Mouse (Mus musculus): ENCODE results near the gene Skil.
"Not testable (repeated sequence)": the region's sequence is repeated elsewhere in the genome, so short reads cannot be mapped to it uniquely, and the experiment has no call there.

The Skil gene

DNA sequence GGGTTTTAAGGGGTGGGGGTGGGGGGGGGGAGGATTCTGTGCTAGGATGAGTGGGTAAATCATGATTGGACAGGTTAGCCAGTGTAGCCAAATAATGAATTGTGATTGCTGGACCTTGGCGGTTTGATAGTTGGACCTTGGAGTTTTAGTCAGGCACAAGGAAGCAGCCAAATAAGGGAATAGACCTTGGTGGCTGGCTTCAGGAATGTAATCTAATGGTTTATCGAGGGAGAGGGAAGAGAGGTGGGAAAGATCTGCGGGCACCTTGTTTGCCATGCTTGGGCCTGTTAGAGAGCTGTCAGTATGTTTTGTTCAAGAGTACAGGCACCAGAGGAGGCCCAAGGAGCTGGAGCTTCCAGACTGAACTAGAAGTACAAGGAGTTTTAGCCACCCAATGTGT lies 32.0 kb downstream of the Skil start:
- DNase-seq (ENCODE audit: low read depth, low spot score), result no peak

- no peak for DNase-seq (ENCODE audit: low read depth, low spot score)
These were observed 34.9 kb downstream of the Skil start for GRCm38 (mm10) chr3:31129766-31130165.

DNA sequence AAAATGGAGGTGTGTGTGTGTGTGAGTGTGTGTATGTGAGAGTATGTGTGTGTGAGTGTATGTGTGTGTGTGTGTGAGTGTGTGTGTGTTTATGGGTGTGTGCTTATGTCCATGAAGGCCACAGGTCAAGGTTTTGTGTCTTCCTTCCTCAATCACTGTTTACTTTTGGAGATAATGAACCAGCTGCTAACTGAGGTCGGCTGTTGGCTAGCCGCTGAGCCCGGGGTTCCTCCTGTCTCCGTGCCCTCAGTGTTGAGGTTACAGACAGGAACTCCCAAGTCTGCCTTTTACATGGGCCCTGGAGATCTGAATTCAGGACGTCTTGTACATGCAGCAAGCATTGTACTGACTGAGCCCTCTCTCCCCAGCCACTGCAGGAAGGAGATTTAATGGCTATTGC lies 38.8 kb downstream of the Skil start:
- DNase-seq (ENCODE audit: low read depth, low spot score), result no peak

- no peak for DNase-seq (ENCODE audit: low read depth, low spot score)
These were observed 39.4 kb downstream of the Skil start for GRCm38 (mm10) chr3:31134246-31134645.

DNA sequence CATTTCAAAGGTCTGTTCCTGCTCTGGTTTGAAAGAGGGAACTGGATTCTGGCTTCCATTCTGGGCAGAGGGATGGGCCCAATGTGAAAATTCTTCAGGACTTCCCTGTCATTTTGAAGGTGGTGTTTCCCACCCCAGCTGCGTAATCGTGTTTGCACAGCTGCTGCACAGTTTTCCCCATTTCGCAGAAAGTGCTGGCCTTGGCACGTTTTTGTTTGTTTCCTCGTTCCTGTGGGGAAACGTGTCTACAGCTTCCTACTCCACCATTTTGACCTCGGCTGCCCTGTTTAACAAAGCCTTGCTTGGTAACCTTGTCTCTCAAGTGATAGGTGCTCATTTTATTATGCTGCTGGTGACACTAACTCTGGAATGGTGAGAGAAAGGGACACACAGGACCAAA lies 39.8 kb downstream of the Skil start:
- DNase-seq (ENCODE audit: low read depth, low spot score), result no peak

DNA sequence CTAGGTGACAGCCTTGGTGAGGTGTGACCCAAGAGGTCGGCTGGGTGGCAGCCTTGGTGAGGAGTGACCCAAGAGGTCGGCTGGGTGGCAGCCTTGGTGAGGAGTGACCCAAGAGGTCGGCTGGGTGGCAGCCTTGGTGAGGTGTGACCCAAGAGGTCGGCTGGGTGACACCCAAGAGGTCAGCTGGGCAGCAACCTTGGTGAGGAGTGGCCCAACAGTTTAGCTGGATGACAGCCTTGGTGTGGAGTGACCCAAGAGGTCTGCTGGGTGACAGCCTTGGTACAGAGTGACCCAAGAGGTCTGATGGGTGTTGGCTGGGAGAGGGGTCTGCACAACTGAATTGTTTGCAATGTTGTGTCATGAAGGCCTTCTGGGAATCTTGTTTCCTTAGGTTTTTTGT lies 41.7 kb downstream of the Skil start:
- not testable (repeated sequence) for DNase-seq (ENCODE audit: low read depth, low spot score)

- peak; percentile 59 for DNase-seq (ENCODE audit: low read depth, low spot score)
These were observed 43.9 kb downstream of the Skil start for GRCm38 (mm10) chr3:31138454-31139424.

GRCm38 (mm10) chr3:31141621-31142020 lies 46.8 kb downstream of the Skil start:
- no peak for DNase-seq (ENCODE audit: low read depth, low spot score)

DNA sequence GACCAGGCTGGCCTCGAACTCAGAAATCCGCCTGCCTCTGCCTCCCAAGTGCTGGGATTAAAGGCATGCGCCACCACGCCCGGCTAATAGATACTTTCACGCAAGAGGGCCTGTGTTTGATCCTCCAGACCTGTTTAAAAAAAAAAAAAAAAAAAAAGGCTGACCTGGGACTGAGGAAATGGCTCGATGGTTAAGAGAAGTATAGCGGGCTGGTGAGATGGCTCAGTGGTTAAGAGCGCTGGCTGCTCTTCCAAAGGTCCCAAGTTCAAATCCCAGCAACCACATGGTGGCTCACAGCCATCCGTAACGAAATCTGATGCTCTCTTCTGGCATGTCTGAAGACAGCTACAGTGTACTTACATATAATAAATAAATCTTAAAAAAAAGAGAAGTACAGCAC lies 50.4 kb downstream of the Skil start:
- DNase-seq (ENCODE audit: low read depth, low spot score), result not testable (repeated sequence)

- DNase-seq (ENCODE audit: low read depth, low spot score), result peak; percentile 61
These were observed 50.9 kb downstream of the Skil start for GRCm38 (mm10) chr3:31145641-31146290.

DNA sequence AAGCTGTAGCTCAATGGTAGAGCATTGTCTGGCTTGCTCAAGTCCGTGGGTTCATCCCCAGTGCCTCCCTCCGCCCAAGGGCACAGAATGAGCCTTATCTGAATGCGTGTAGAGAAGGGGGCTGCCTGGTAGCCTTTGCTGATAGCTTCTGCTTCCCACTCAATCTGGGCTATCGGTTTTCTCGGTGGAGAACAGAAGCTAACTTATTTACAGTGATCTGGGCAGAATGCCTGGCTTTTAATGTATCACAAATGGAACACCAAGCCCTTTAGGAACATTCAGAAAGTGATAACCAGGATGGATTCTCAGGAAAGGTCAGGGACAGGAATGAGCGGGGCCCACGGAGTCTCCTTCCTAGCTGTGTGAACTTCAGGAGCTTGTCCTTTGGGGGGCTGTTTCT lies 53.7 kb downstream of the Skil start:
- DNase-seq (ENCODE audit: low read depth, low spot score), result no peak

- no peak for DNase-seq (ENCODE audit: low read depth, low spot score)
These were observed 54.8 kb downstream of the Skil start, which contains the start of gene Cldn11 for GRCm38 (mm10) chr3:31149706-31150105. Cldn11 (plus strand) TSS chr3:31149920.

- no peak for DNase-seq (ENCODE audit: low read depth, low spot score)
These were observed 57.2 kb downstream of the Skil start for GRCm38 (mm10) chr3:31152108-31152507.

GRCm38 (mm10) chr3:31156126-31156525 lies 61.3 kb downstream of the Skil start:
- DNase-seq (ENCODE audit: low read depth, low spot score), result no peak

GRCm38 (mm10) chr3:31157776-31158175 lies 62.9 kb downstream of the Skil start:
- DNase-seq (ENCODE audit: low read depth, low spot score), result no peak

DNA sequence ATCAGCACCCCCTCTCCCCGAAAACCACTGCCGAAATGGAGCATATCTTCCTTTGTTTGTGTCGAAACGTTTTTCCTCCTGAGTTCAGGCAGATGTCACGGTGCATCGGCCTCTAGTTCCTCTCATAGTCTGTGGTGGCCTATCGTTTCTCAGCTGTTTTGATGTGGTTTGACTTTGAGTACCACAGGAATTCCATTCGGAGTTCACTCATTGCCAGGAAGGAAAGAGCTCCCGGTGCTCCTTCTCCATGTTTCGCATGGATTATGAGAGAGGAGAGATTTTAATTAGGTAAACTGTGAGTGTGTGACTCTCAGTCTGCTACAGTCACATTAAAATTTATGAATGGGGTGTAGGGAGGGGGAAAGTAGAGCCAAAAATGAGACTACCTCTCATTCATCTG lies 65.2 kb downstream of the Skil start:
- no peak for DNase-seq (ENCODE audit: low read depth, low spot score)

GRCm38 (mm10) chr3:31161336-31161735 lies 66.5 kb downstream of the Skil start:
- DNase-seq (ENCODE audit: low read depth, low spot score), result no peak

- DNase-seq (ENCODE audit: low read depth, low spot score), result no peak
These were observed 68.0 kb downstream of the Skil start for GRCm38 (mm10) chr3:31162860-31163259.

- DNase-seq (ENCODE audit: low read depth, low spot score), result no peak
These were observed 70.9 kb downstream of the Skil start for GRCm38 (mm10) chr3:31165803-31166202.

DNA sequence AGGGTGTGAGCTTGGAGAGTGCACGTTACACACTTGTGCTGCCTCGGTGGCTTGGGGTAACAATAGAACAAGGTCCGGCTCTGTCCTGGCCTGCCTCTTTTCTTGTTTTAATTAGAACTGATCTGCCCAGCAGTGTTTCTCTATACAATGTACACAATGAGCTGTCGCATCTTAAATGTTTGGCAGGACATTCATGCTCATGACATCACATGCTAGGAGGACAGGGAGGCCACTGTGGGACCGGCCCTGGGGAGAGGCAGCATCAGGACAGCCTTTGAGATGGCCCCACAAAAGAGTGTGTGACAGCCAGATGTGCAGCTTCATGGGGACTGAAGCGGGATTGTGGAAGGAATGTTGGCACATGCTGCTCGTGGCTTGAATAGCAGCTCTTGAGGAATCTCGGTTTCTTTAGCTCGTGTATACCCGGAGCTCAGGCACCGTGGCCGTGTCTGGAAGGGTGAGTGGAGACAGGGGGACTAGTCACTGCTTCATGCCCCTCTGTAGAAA lies 71.6 kb downstream of the Skil start:
- no peak for DNase-seq (ENCODE audit: low read depth, low spot score)
